Mouse (Mus musculus): ENCODE measurements around the gene Ifngr2. TPM values are rescaled to one million over a fixed set of nuclear protein-coding genes. Genes with fewer than 3 reads are reported as not detected.

The Ifngr2 gene
- polyA plus RNA-seq (2015; fragmentation: Nextera tagmentation; extraction: Ambion mirVana) = 118 and 127 TPM in 2 replicates

DNA sequence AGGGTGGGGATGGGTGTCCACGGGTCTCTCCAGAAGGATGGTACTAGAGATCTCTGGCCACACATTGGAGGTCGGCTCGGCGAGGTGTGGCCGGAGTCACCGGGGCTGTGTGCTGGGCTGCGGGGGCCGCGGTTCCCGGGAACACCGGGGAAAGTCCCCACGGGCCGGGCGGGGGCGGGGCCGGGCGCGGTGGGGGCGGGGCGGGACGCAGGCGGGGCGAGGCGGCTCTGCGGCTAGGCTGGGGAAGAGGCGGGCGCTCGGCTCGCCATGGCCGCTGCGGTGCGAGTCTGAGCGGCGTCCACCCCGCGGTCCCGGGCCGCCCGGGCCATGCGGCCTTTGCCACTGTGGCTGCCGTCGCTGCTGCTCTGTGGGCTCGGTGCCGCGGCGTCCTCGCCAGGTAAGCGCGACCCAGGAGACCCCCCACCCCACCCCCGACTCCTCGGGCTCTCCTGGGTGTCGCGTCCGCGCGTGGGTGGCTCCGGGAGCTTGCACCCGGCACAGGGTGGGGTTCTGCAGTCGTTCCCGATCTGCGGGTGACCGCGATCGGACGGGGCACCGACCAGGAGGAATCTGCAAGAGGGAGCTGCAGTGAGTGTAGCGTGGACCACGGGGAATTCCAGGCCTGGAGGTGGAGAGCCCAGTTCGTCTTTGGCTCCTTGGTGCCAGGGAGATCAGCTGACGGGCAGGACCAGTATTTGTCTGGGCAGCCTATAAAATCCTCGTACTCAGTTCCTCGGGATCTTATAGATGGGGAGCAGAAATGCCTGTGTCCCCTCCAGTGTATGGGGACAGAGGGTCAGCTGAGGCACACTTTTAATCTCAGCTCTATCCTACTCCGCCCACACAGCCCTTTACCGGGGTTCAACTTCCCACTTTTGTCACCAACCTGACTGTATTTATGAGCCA is at the start of gene Ifngr2:
Ifngr2 (plus strand) TSS at position 237 of the 906 bp plus-strand sequence.
- H3K9ac ChIP-seq (ENCODE audit: low read depth, low read length) = peak within 1 kb of the TSS; percentile 98
- WGBS = 1% methylated on average over 41 of the region's 74 CpGs
- ATAC-seq = peak; percentile 89

DNA sequence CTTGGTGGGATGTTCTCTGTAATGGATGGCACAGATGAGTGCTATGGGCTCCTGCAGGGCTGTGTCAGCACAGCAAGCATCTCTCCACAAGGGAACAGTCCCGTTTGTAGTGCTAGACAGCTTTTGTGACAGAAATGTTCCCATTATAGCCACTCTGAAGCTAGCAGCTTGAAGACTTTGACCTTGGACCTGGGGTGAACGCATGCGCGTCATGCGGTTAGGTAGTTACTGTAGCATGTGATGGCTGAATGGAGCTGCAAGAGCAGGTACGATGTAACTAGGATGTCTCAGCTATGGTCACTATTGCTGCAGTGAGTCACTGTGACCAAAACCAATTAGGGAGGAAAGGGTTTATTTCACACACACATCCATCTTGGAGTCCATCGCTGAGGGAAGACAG is 48.8 kb upstream of the Ifngr2 start:
- Histone ChIP-seq H3K27me3 (replicated peaks; ENCODE audit: control insufficient read depth, insufficient read depth, low read length) (no peaks in the 10 kb centered on the region), H3K4me3 (ENCODE audit: low read length) (no peak overlapping the region), H3K9ac (ENCODE audit: low read depth, low read length) (no peak overlapping the region), H3K36me3 (ENCODE audit: control insufficient read depth, insufficient read depth, low read length) (peaks cover 49% of the 10 kb centered on the region), H3K4me1 (ENCODE audit: control insufficient read depth, insufficient read depth, low read depth, low read length) (no peaks in the 10 kb centered on the region), H3K4me2 (ENCODE audit: low read length) (no peak overlapping the region), H3K27ac (ENCODE audit: low read depth, low read length) (no peak overlapping the region), H3K9me3 (ENCODE audit: control insufficient read depth, low read length) (no peaks in the 10 kb centered on the region)
- WGBS = 91% methylated on average over 7 of the region's 7 CpGs
- ATAC-seq = no peak

More for the DNA sequence above, at the start of gene Ifngr2:
- no peaks in the 10 kb centered on the region for H3K36me3 ChIP-seq (ENCODE audit: control insufficient read depth, insufficient read depth, low read length)
- H3K4me2 ChIP-seq (ENCODE audit: low read length) = peak within 1 kb of the TSS; percentile 76
- no peaks in the 10 kb centered on the region for H3K9me3 ChIP-seq (ENCODE audit: control insufficient read depth, low read length)
- H3K4me3 ChIP-seq (ENCODE audit: low read length) = peak within 1 kb of the TSS; percentile 93
- H3K27ac ChIP-seq (ENCODE audit: low read depth, low read length) = peak within 1 kb of the TSS; percentile 62; the same call in 1 of the 2 replicates
- peaks cover 11% of the 10 kb centered on the region for H3K4me1 ChIP-seq (ENCODE audit: control insufficient read depth, insufficient read depth, low read depth, low read length)
- H3K27me3 ChIP-seq (replicated peaks; ENCODE audit: control insufficient read depth, insufficient read depth, low read length) = no peaks in the 10 kb centered on the region

DNA sequence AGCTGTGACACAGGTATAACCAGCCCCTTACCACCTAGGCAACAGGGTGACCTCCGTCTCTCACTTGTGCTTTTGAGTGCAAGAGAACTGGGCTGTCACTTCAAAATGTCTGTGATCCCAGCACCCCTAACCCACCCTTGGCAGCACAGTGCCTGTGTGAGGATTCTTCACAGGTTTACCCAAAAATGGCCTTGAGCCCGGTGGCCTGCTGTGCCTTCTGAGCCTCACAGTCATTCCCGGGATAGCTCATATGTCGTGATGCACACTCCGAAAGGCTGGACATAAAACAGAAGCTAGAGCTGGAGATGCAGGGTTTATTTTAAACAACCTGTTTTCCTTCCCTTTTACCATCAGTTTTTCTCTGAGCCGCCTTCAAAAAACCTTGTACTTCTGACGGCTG is 42.2 kb upstream of the Ifngr2 start:
- H3K9ac ChIP-seq (ENCODE audit: low read depth, low read length) = no peak overlapping the region
- no peak overlapping the region for H3K27ac ChIP-seq (ENCODE audit: low read depth, low read length)
- H3K27me3 ChIP-seq (replicated peaks; ENCODE audit: control insufficient read depth, insufficient read depth, low read length) = no peaks in the 10 kb centered on the region
- WGBS = 91% methylated on average over 7 of the region's 7 CpGs
- H3K4me3 ChIP-seq (ENCODE audit: low read length) = no peak overlapping the region
- no peak overlapping the region for H3K4me2 ChIP-seq (ENCODE audit: low read length)
- no peak for ATAC-seq
- H3K36me3 ChIP-seq (ENCODE audit: control insufficient read depth, insufficient read depth, low read length) = peaks cover 54% of the 10 kb centered on the region
- H3K9me3 ChIP-seq (ENCODE audit: control insufficient read depth, low read length) = no peaks in the 10 kb centered on the region
- no peaks in the 10 kb centered on the region for H3K4me1 ChIP-seq (ENCODE audit: control insufficient read depth, insufficient read depth, low read depth, low read length)

DNA sequence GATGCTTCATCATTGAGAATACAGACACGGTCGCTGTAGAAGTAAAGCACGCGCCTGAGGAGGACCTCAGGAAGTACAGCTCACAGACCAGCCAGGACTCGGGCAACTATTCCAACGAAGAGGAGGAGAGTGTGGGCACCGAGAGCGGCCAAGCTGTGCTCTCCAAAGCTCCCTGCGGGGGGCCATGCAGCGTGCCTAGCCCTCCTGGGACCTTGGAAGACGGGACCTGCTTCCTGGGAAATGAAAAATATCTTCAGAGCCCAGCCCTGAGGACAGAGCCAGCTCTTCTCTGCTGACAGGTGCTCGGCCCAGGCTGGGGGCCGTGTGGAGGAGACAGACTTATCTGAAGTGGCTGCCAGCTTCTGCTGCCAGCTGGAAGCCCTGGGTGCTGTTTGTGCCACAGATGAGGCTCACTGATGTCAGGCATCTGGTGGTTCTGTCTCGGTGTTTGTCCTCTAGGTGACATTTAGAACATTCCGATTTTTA is 41.7 kb upstream of the Ifngr2 start:
- Histone ChIP-seq H3K27ac (ENCODE audit: low read depth, low read length) (no peak overlapping the region), H3K4me2 (ENCODE audit: low read length) (no peak overlapping the region), H3K9me3 (ENCODE audit: control insufficient read depth, low read length) (no peaks in the 10 kb centered on the region), H3K4me3 (ENCODE audit: low read length) (no peak overlapping the region), H3K27me3 (replicated peaks; ENCODE audit: control insufficient read depth, insufficient read depth, low read length) (no peaks in the 10 kb centered on the region), H3K9ac (ENCODE audit: low read depth, low read length) (no peak overlapping the region), H3K4me1 (ENCODE audit: control insufficient read depth, insufficient read depth, low read depth, low read length) (no peaks in the 10 kb centered on the region), H3K36me3 (ENCODE audit: control insufficient read depth, insufficient read depth, low read length) (peaks cover 51% of the 10 kb centered on the region)
- 85% methylated on average over 15 of the region's 15 CpGs for WGBS
- no peak; the same call in 1 of the 2 replicates for ATAC-seq

DNA sequence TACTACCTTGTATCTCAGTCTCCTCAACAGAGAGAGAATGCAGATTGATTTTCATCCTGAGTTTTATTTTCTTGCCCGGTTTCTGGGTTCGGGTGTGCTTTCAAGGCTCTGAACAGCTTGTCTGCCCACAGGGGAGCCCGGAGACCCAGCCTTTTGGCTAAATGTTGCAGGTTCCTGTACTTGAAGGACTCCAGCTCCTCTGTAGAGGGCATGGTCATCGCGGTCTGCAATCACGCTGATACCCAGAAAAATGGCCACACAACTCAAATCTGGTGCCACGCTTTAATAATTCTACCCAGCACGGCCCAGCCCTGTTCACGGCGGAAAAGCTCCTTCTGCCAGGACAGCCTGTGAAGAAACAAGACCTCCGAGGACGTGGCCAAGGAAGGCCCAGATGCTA is 40.5 kb upstream of the Ifngr2 start:
- no peaks in the 10 kb centered on the region for H3K4me1 ChIP-seq (ENCODE audit: control insufficient read depth, insufficient read depth, low read depth, low read length)
- no peak for ATAC-seq
- H3K27me3 ChIP-seq (replicated peaks; ENCODE audit: control insufficient read depth, insufficient read depth, low read length) = no peaks in the 10 kb centered on the region
- whole genome bisulfite sequencing = 96% methylated on average over 12 of the region's 12 CpGs
- H3K4me2 ChIP-seq (ENCODE audit: low read length) = no peak overlapping the region
- no peak overlapping the region for H3K9ac ChIP-seq (ENCODE audit: low read depth, low read length)
- no peak overlapping the region for H3K4me3 ChIP-seq (ENCODE audit: low read length)
- H3K36me3 ChIP-seq (ENCODE audit: control insufficient read depth, insufficient read depth, low read length) = peaks cover 41% of the 10 kb centered on the region
- no peaks in the 10 kb centered on the region for H3K9me3 ChIP-seq (ENCODE audit: control insufficient read depth, low read length)
- H3K27ac ChIP-seq (ENCODE audit: low read depth, low read length) = no peak overlapping the region

DNA sequence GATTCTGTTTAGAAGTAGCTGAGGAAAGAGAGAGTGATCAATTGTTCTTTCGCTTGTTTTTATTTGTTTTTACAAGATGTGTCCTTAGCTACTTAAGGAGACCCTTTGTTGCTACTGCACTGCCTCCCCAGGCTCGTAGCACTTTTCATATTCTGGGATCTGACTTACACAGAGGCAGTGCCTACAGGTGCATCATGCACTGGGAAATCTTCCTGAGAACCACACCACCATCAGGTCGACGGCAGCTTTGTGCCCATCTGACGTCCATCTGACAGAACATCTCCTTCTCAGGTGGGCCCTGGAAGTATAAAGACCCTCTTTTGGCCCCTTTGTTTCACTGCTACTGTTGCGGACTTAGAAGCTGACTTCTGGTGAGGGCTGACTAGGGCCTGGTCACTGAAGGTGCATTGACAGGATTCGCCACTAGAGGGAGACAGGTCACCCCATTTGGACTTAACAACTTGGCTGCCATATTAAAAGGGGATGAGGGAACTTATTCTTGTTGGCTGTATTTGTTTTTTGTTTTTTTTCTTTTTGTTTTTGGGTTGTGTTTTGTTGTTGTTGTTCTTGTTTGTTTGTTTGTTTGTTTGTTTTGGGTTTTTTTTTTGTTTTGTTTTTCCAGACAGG is 34.6 kb upstream of the Ifngr2 start:
- Histone ChIP-seq H3K36me3 (ENCODE audit: control insufficient read depth, insufficient read depth, low read length) (no peaks in the 10 kb centered on the region), H3K4me3 (ENCODE audit: low read length) (no peak overlapping the region), H3K9ac (ENCODE audit: low read depth, low read length) (no peak overlapping the region), H3K27ac (ENCODE audit: low read depth, low read length) (no peak overlapping the region), H3K4me2 (ENCODE audit: low read length) (no peak overlapping the region), H3K9me3 (ENCODE audit: control insufficient read depth, low read length) (no peaks in the 10 kb centered on the region), H3K4me1 (ENCODE audit: control insufficient read depth, insufficient read depth, low read depth, low read length) (no peaks in the 10 kb centered on the region), H3K27me3 (replicated peaks; ENCODE audit: control insufficient read depth, insufficient read depth, low read length) (no peaks in the 10 kb centered on the region)
- 31% methylated on average over 7 of the region's 7 CpGs for WGBS
- ATAC-seq = peak; percentile 73

DNA sequence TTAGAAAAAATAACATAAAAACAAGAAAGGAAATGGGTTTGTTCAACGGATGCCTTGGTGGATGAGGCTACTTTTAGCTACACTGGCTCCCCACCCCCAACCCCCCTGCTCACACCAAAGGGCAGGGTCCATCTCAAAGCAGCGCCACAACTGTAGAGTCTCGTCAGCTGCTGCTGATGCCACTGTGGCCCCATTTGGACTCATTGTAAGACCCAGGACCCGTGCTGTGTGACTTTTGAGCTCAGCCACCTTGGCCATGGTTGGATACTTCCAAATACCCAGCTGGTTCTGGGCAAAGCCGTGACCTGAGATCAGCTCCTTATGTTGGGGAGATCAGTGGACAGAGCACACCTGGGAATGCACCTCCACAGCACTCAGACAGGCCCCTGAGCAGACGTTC is 33.8 kb upstream of the Ifngr2 start:
- Histone ChIP-seq H3K27ac (ENCODE audit: low read depth, low read length) (no peak overlapping the region), H3K4me3 (ENCODE audit: low read length) (no peak overlapping the region), H3K36me3 (ENCODE audit: control insufficient read depth, insufficient read depth, low read length) (no peaks in the 10 kb centered on the region), H3K9ac (ENCODE audit: low read depth, low read length) (no peak overlapping the region), H3K4me2 (ENCODE audit: low read length) (no peak overlapping the region), H3K27me3 (replicated peaks; ENCODE audit: control insufficient read depth, insufficient read depth, low read length) (no peaks in the 10 kb centered on the region), H3K4me1 (ENCODE audit: control insufficient read depth, insufficient read depth, low read depth, low read length) (no peaks in the 10 kb centered on the region), H3K9me3 (ENCODE audit: control insufficient read depth, low read length) (no peaks in the 10 kb centered on the region)
- ATAC-seq = no peak
- 82% methylated on average over 6 of the region's 6 CpGs for WGBS

GRCm38 (mm10) chr16:91517020-91517419 is 29.9 kb upstream of the Ifngr2 start:
- no peak for ATAC-seq
- no peak overlapping the region for H3K9ac ChIP-seq (ENCODE audit: low read depth, low read length)
- H3K27ac ChIP-seq (ENCODE audit: low read depth, low read length) = no peak overlapping the region
- H3K27me3 ChIP-seq (replicated peaks; ENCODE audit: control insufficient read depth, insufficient read depth, low read length) = no peaks in the 10 kb centered on the region
- no peak overlapping the region for H3K4me2 ChIP-seq (ENCODE audit: low read length)
- H3K4me1 ChIP-seq (ENCODE audit: control insufficient read depth, insufficient read depth, low read depth, low read length) = no peaks in the 10 kb centered on the region
- no peak overlapping the region for H3K4me3 ChIP-seq (ENCODE audit: low read length)
- H3K36me3 ChIP-seq (ENCODE audit: control insufficient read depth, insufficient read depth, low read length) = no peaks in the 10 kb centered on the region
- no peaks in the 10 kb centered on the region for H3K9me3 ChIP-seq (ENCODE audit: control insufficient read depth, low read length)
- WGBS = 89% methylated on average over 7 of the region's 7 CpGs

- H3K27me3 ChIP-seq (replicated peaks; ENCODE audit: control insufficient read depth, insufficient read depth, low read length) = no peaks in the 10 kb centered on the region
- H3K9ac ChIP-seq (ENCODE audit: low read depth, low read length) = no peak overlapping the region
- 86% methylated on average over 5 of the region's 5 CpGs for WGBS
Measured at GRCm38 (mm10) chr16:91522040-91522439, 24.8 kb upstream of the Ifngr2 start.

More at GRCm38 (mm10) chr16:91522040-91522439, 24.8 kb upstream of the Ifngr2 start:
- Histone ChIP-seq H3K4me3 (ENCODE audit: low read length) (no peak overlapping the region), H3K4me1 (ENCODE audit: control insufficient read depth, insufficient read depth, low read depth, low read length) (no peaks in the 10 kb centered on the region), H3K4me2 (ENCODE audit: low read length) (no peak overlapping the region), H3K36me3 (ENCODE audit: control insufficient read depth, insufficient read depth, low read length) (no peaks in the 10 kb centered on the region), H3K27ac (ENCODE audit: low read depth, low read length) (no peak overlapping the region), H3K9me3 (ENCODE audit: control insufficient read depth, low read length) (no peaks in the 10 kb centered on the region)
- no peak for ATAC-seq

All from hindbrain, embryonic 16.5 days (tissue).